Mouse (Mus musculus) erythroid progenitor cell, adult 5-6 weeks (primary cell): ENCODE results near the gene Gm38394. TPM values are rescaled to one million over a fixed set of nuclear protein-coding genes. Genes with fewer than 3 reads are reported as not detected.
"Not testable (repeated sequence)": the region's sequence is repeated elsewhere in the genome, so short reads cannot be mapped to it uniquely, and the experiment has no call there.

Experiments
- ATAC-seq: replicated peaks from 2 replicates; pipeline ENCODE4 v1.8.0; 2016; ENCODE audit warnings: moderate number of reproducible peaks, mild to moderate bottlenecking, moderate TSS enrichment, inconsistent platforms; ENCODE audit not compliant: poor library complexity, low FRiP score, severe bottlenecking
- total RNA-seq, 2 experiments: library from RNA; stranded (forward) in 1 of 2; stranded (reverse) in 1 of 2; fragments of 150-400 nt in 1 of 2; fragments of 186-747, 209-891 nt in 1 of 2; gene quantifications; 2 replicates each; pipeline versions ENCODE4 v1.2.3 to v1.2.4; 2015 to 2017; ENCODE audit warnings: low replicate concordance in 2 of 2

Gm38394 gene
- total RNA-seq, 2 experiments from 2014 or later: 9.1 to 43.6 TPM

DNA sequence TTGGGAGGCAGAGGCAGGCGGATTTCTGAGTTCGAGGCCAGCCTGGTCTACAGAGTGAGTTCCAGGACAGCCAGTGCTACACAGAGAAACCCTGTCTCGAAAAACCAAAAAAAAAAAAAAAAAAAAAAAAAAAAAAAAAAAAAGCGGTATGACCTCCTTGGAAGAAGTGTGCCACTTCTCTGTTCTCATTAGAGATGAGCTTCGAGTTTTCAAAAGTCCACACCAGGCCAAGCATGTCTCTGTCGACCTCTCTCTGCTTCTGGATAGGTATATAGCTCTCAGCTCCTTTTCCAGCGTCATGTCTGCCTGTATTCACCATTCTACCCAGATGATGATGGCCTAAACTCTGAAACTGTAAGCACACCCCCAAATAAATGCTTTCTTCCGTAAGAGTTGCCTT lies 4.6 kb upstream of the Gm38394 start:
- ATAC-seq: not testable (repeated sequence)

- no peak for ATAC-seq
Measured at GRCm38 (mm10) chr1:133664203-133664970, 3.3 kb upstream of the Gm38394 start.

GRCm38 (mm10) chr1:133663427-133663826 lies 2.3 kb upstream of the Gm38394 start:
- no peak for ATAC-seq

DNA sequence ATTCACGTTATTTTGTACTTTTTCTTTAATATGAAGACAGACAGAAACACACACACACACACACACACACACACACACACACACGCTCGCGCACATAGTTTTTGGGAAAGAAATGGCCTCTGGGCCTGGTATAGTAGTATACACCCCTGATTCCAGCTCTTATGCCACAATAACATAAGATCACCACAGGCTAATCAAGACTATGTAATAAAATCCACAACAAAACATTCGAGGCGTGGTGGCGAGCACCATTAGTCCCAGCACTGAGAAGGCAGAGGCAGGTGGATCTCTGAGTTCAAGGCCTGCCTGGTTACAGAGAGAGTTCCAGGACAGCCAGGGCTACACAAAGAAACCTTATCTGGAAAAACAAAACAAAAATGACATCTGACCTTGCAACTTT lies 1.8 kb upstream of the Gm38394 start:
- no peak for ATAC-seq

- ATAC-seq: peak; percentile 60
Measured at GRCm38 (mm10) chr1:133660466-133661202, 484 bp downstream of the Gm38394 start, which contains the start of gene Zbed6. Zbed6 (minus strand) TSS chr1:133660885.

GRCm38 (mm10) chr1:133658878-133659277 lies 2.2 kb downstream of the Gm38394 start:
- ATAC-seq: no peak

- ATAC-seq: no peak
Measured at GRCm38 (mm10) chr1:133656811-133657210, 4.3 kb downstream of the Gm38394 start.

GRCm38 (mm10) chr1:133653033-133653432 lies 8.1 kb downstream of the Gm38394 start:
- ATAC-seq: no peak

GRCm38 (mm10) chr1:133650288-133651055 lies 10.6 kb downstream of the Gm38394 start:
- no peak for ATAC-seq

- no peak for ATAC-seq
Measured at GRCm38 (mm10) chr1:133645652-133646051, 15.5 kb downstream of the Gm38394 start.

GRCm38 (mm10) chr1:133641163-133641562 lies 20.0 kb downstream of the Gm38394 start:
- ATAC-seq: no peak

DNA sequence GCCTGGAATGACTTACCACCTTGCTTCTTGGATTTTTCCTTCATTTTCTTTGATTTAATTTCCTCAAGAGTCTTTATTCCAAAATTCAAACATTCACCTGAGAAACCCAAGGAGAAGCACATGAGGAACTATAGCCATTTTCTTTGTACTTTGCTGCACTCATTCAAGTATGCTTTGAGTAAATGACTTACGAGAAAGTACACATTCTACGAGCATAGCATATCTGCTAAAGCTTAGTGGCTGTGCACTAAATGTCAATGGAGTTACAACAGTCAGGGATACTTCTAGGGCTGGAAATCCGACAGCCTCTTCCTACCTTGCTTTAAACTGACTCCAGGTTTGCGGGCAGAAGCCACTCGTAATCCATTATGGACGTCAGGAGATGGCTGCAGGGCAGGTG lies 22.6 kb downstream of the Gm38394 start:
- ATAC-seq: no peak

GRCm38 (mm10) chr1:133632168-133632567 lies 28.9 kb downstream of the Gm38394 start:
- no peak for ATAC-seq

DNA sequence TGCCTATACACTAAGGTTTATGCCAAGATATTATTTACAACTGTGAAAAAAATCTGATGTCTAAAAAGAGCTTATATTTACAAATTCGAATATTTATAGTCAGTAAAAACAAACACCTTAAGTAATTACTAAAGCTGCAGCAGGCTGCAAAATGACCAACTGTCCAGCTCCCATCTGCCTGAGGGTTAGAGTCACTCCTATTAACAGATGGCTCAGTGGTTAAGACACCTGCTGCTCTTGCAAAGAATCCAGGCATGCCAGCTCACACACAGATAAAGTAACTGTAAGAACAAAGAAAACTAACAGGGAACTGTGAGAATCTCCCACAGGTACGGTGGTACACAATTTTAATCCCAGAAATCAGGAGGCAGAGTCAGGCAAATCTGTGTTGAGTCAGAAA lies 36.1 kb downstream of the Gm38394 start:
- no peak for ATAC-seq

- peak; percentile 42; the same call in 1 of the 2 replicates for ATAC-seq
Measured at GRCm38 (mm10) chr1:133618311-133618710, 42.8 kb downstream of the Gm38394 start.

DNA sequence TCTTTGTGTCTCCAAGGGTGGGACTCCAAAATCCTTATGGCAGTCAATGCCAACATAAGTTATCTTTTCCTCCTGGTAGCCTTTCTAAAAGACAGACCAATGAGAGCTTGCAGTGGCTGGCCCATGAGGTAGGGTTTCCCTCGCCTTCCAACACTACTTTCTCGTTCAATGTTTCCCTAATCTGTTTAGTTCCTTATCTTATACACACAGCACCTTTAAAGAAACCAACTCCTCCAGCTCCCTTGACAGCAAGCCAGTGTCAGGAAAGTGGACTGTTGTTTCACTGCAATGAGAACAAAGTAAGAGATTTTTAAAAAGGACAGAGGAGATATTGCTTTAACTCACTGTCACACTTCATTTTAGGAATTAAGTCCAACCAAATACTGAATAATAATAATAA lies 43.2 kb downstream of the Gm38394 start:
- no peak for ATAC-seq

GRCm38 (mm10) chr1:133613817-133614216 lies 47.3 kb downstream of the Gm38394 start:
- peak; percentile 50 for ATAC-seq

GRCm38 (mm10) chr1:133611436-133611835 lies 49.7 kb downstream of the Gm38394 start:
- no peak for ATAC-seq

- peak; percentile 13; the same call in 1 of the 2 replicates for ATAC-seq
Measured at GRCm38 (mm10) chr1:133610601-133611000, 50.5 kb downstream of the Gm38394 start.

DNA sequence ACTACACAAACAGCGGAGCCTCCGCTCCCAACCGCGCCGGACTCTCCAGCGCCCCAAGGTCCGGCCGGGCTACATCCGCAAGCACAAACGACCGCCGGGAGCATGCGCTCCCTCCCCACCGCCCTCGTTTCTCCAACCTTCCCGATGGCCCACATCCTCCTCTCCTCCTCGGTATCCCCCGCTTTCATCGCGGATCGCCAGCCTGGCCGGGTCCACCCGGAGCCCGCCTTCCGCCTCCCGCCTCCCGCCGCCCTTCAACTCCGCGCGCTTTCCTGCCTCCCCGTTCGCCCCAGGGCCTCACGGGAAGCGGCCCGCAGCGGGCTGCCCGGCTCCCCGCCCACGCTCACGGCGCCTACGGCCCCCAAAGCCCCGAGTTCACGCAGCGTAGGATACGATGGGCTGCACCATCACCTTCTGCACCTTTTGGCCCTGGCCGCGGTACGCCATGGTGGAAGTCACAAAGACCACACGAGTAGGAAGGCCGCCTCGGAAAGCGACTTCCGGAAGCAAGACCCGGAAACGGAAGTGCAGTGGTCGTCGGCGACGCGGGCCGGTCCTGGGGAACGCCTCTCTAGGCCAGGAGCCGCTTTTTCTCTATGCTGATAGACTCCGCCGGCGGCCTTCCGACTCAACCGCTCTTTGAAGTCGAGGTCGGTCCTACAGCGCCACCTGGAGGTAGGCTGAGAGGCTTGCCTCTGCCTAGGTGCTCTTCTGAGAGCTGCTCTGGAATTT lies 51.2 kb downstream of the Gm38394 start, which contains the start of gene Snrpe:
Snrpe (minus strand) TSS at position 521 of the 732 bp plus-strand sequence.
- ATAC-seq: peak; percentile 98
